ENCODE assay signal across 8 mouse cellular contexts in genomic region chr9:41953486-41953885, GRCm38 (mm10).
DNase-seq lines count a peak whose midpoint lies in the region; ATAC-seq and TF ChIP-seq lines count a peak whose summit lies in the region.

No protein-coding gene starts in this region.

- H3K9me3 ChIP-seq in hindbrain, embryonic 13.5 days, result no peaks in the 10 kb centered on the region
- H3K9me3 ChIP-seq in midbrain, embryonic 11.5 days (ENCODE audit: control insufficient read depth, low read length), result no peaks in the 10 kb centered on the region
- H3K9me3 ChIP-seq in stomach, embryonic 16.5 days (replicated peaks; ENCODE audit: control insufficient read depth, low read length), result no peaks in the 10 kb centered on the region

- H3K36me3 ChIP-seq in hindbrain, embryonic 13.5 days, result no peaks in the 10 kb centered on the region
- H3K36me3 ChIP-seq in midbrain, embryonic 11.5 days (ENCODE audit: control insufficient read depth, insufficient read depth, low read length), result no peaks in the 10 kb centered on the region
- no peaks in the 10 kb centered on the region for H3K36me3 ChIP-seq in stomach, embryonic 16.5 days (ENCODE audit: control insufficient read depth, insufficient read depth, low read length)

- H3K9ac ChIP-seq in hindbrain, embryonic 13.5 days, result peak overlapping the region; percentile 62
- H3K9ac ChIP-seq in midbrain, embryonic 11.5 days (ENCODE audit: low read length), result peak overlapping the region; percentile 59; the same call in 1 of the 2 replicates
- H3K9ac ChIP-seq in stomach, embryonic 16.5 days (ENCODE audit: low read length), result peak overlapping the region; percentile 34; the same call in 1 of the 2 replicates

- ATAC-seq in hindbrain, embryonic 13.5 days (ENCODE audit: low FRiP score), result no peak
- ATAC-seq in midbrain, embryonic 11.5 days (ENCODE audit: low FRiP score), result peak; percentile 38; the same call in 1 of the 2 replicates
- no peak for ATAC-seq in stomach, embryonic 16.5 days (ENCODE audit: insufficient read depth, low FRiP score)

- 11% methylated on average over 8 of the region's 8 CpGs for WGBS in cerebellum, adult 2 months
- WGBS in hindbrain, embryonic 13.5 days, result 5% methylated on average over 8 of the region's 8 CpGs
- WGBS in midbrain, embryonic 11.5 days, result 4% methylated on average over 8 of the region's 8 CpGs
- 8% methylated on average over 8 of the region's 8 CpGs for WGBS in stomach, embryonic 16.5 days

- no peak overlapping the region for H3K4me3 ChIP-seq in cerebellum, adult 2 months (replicated peaks; ENCODE audit: insufficient read depth, low read depth, low read length)
- H3K4me3 ChIP-seq in hindbrain, embryonic 13.5 days, result peak overlapping the region; percentile 16; the same call in 1 of the 2 replicates
- no peak overlapping the region for H3K4me3 ChIP-seq in midbrain, embryonic 11.5 days (ENCODE audit: low read depth, low read length)
- no peak overlapping the region for H3K4me3 ChIP-seq in stomach, embryonic 16.5 days (replicated peaks; ENCODE audit: low read length)

- no peak for DNase-seq in cerebellum, adult 2 months
- DNase-seq in cerebellum, adult 9-10 months, result no peak
- DNase-seq in adrenal gland, postnatal 25 days, result peak; percentile 28
- DNase-seq in frontal cortex, postnatal 10 days (ENCODE audit: low spot score in 2 of 2), result peak; percentile 50 to 70
- peak; percentile 71 for DNase-seq in left cerebral cortex, adult 11 months (ENCODE audit: low spot score)
- peak; percentile 96 for DNase-seq in midbrain, embryonic 11.5 days (ENCODE audit: low spot score, missing footprints)

- no peak for TF ChIP-seq POLR2A in cerebellum, adult 2 months (IDR thresholded peaks at IDR 0.05; ENCODE audit: borderline replicate concordance, insufficient read depth, low read length)

- H3K27me3 ChIP-seq in cerebellum, adult 2 months (ENCODE audit: control insufficient read depth, insufficient read depth, low read length), result no peaks in the 10 kb centered on the region
- no peaks in the 10 kb centered on the region for H3K27me3 ChIP-seq in hindbrain, embryonic 13.5 days
- H3K27me3 ChIP-seq in midbrain, embryonic 11.5 days (ENCODE audit: control insufficient read depth, insufficient read depth, low read length), result no peaks in the 10 kb centered on the region
- no peaks in the 10 kb centered on the region for H3K27me3 ChIP-seq in stomach, embryonic 16.5 days (ENCODE audit: control insufficient read depth, insufficient read depth, low read length)

- H3K4me1 ChIP-seq in cerebellum, adult 2 months (ENCODE audit: control insufficient read depth, insufficient read depth, low read length), result no peaks in the 10 kb centered on the region; the same call in 1 of the 2 replicates
- H3K4me1 ChIP-seq in hindbrain, embryonic 13.5 days (replicated peaks), result peaks cover 43% of the 10 kb centered on the region
- H3K4me1 ChIP-seq in midbrain, embryonic 11.5 days (ENCODE audit: control insufficient read depth, insufficient read depth, low read length), result peaks cover 33% of the 10 kb centered on the region
- H3K4me1 ChIP-seq in stomach, embryonic 16.5 days (ENCODE audit: control insufficient read depth, insufficient read depth, low read length), result peaks cover 21% of the 10 kb centered on the region

- no peak overlapping the region for H3K27ac ChIP-seq in cerebellum, adult 2 months (ENCODE audit: insufficient read depth, low read length)
- peak overlapping the region; percentile 97 for H3K27ac ChIP-seq in hindbrain, embryonic 13.5 days
- peak overlapping the region; percentile 57 for H3K27ac ChIP-seq in midbrain, embryonic 11.5 days (ENCODE audit: low read depth, low read length)
- H3K27ac ChIP-seq in stomach, embryonic 16.5 days (ENCODE audit: low read length), result peak overlapping the region; percentile 71

- peak; percentile 30; the same call in 1 of the 2 replicates for TF ChIP-seq CTCF in cerebellum, adult 2 months (IDR thresholded peaks at IDR 0.05; ENCODE audit: borderline replicate concordance, insufficient read depth, low read depth, low read length)

- peak overlapping the region; percentile 62 for H3K4me2 ChIP-seq in hindbrain, embryonic 13.5 days
- peak overlapping the region; percentile 20; the same call in 1 of the 2 replicates for H3K4me2 ChIP-seq in midbrain, embryonic 11.5 days
- peak overlapping the region; percentile 47 for H3K4me2 ChIP-seq in stomach, embryonic 16.5 days (ENCODE audit: low read depth, low read length)

Comparison
In these comparisons a context has a peak if more than half of its experiments do, and no peak if none do; other contexts are left out.
1. DNase-seq: peak in adrenal gland, postnatal 25 days (single experiment), frontal cortex, postnatal 10 days (2 of 2), left cerebral cortex, adult 11 months (single experiment) and midbrain, embryonic 11.5 days (single experiment); none in cerebellum, adult 2 months (0 of 2) and cerebellum, adult 9-10 months (single experiment).
2. Peak in every context shown above with its lines, with median percentiles within 50 percentile points of each other: H3K4me2 ChIP-seq and H3K9ac ChIP-seq.